Mouse (Mus musculus): ENCODE results near the gene Ubash3a.
A peak's percentile ranks its signal among the peaks of the same experiment; 100 is the strongest.

Ubash3a gene

DNA sequence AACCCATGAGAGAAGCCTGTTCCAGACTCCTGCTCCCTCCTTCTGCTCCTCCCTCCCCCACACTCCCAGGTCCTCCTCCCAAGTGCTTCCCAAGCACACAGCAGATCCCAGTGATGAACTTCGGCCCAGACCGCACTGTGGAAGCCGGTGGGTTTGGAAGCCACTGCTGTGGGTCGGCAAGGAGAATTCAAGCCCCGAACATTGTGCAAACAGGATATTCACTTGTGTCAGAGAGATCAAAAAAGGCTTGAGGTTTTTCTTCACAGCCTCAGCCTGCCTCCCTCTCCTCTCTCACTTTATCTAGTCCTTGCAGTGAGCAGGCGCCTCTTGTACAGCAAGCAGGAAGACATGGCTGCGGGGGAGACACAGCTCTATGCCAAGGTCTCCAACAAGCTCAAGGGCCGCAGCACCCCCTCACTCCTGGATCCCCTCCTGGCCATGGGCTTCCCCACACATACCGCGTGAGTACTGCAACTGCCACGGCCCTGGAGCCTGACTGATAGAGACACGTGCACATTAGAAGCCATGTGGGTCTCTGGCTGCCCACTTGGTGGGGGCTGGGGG, at the start of gene Ubash3a:
TSS of gene Ubash3a (plus strand) at position 103 of the 564 bp plus-strand sequence.
- no peak for DNase-seq

DNA sequence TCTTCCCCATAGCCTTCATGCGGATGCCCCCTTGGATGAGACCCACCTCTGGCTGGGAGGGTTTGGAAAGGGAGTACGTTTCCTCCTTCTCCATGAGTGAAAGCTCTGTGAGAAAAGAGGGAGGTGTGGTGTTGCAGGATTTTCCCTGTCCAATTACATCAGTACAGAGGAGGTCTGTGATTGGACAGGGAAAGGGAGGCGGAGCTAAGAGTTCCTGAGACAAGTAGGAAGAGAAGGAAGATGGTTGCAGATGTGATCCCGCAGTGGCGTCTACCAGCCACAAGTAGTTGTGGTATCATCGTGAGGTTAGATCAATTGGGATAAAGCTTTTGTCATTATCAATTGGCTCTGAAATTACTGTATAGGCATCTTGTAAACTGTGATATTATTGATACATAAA, 49.8 kb upstream of the Ubash3a start:
- no peak for DNase-seq

DNA sequence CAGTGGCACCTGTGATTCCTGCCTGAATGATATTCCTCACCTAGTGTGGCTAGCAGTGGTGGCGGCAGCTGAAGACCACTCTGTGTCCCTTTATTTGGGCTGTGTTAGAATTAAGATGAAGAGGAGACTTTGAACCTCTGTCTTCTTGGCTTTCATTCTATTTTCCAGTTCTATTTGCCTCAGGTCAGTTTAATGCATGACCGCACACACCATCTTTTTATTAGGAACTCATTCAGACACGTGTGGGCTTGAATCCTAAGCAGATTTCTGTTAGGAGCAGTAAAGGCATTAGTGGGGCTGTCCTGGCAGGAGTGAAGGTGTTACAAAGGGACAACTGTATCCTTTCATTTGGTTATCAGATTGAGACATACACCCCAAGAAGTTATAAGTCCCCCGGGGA, 47.4 kb upstream of the Ubash3a start:
- peak; percentile 35 to 46 for DNase-seq

DNA sequence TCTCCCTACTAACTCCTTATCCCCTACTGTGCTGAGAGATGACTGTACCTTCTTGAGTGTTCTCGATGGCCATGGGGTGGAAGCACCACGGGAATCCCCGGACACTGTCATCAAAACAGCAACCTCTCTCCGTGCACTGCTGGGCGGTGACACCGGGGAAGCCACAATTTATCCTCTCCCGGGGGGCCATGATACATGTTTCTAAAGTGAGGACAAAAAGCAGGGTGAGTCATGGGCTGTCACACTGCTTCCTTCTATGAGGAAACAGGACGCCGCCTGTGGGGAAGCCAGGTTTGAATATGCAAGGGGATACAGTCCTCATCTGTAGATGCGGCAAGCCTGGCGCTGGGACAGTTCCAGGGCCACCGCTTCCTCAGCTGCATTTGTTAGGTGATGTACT, 45.1 kb upstream of the Ubash3a start:
- peak; percentile 18 to 27 for DNase-seq

DNA sequence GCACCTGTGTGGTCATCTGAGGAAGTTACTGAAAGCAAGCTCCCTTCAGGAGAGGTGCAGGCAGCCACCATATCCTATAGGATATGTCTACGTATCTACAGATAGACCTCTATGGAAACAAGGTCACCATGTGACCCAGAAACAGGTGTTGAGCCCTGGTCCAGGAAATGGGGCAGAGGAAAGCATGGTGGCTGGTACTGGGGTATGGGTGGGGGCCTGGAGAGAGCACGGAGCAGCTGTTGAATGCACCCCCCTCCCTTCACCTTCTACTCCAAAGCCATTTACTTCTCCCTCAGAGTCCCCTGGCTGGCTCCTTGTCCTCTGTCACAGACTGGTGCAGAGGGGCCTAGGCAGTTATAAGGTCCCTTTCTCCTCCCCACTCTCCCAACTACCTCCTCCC, 43.9 kb upstream of the Ubash3a start:
- DNase-seq: no peak

DNA sequence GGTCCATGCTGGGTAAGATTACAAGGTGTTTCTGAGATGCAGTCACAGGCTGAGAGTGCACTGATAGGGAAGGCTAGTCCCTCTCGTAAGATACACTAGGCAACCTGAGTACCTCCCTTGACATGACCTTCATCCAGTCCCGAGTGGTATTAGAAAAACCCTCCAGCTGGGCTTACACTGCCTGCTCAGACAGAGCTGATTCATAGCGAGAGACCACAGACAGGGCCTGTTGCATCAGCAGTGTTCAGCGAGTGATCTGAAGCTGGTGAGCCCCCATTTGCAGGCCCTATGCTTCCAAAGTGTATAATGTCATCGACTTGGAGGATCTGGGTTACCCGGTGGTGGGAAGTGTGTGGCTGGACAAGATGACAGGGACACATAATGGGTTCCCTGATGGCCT, 42.5 kb upstream of the Ubash3a start, which contains the start of gene Tff1:
TSS of gene Tff1 (minus strand) at position 151 of the 400 bp plus-strand sequence.
- DNase-seq: no peak

DNA sequence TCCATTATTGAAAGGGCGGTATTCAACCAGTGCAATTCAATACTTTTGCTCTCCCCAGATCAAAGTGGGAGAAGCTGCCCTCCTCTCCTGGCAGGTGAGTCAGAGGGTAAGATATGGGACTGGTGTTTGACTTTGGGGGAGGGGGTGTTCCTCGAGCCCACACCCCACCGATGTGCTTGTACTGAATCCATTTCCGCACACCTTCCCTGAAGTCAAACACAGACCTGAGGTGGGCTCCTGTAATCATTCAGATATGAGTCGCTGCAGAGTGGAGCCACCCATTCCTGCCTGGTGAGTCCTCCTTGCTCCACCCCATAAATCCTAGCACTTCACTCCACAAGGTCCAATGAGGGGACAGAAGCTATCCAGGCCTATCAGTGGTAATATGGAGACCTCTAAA, 37.9 kb upstream of the Ubash3a start:
- DNase-seq: no peak

DNA sequence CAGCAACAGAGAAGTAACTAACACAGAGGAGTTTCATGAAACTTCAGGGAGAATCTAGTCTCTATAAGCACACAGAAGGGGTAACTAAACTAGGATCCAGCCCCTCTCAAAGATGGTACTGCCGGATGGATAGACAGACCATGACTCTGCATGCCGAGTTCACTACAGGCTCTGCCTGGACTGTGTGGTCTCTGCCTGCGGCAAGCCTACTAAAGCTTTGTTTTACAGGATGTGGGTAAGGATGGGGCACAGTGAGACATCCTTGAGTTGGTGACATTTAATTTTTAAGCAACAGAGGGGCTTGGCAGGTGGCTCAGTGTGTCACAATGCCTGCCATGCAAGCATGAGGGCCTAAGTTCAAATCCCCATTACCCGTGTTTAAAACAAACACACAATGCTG, 31.4 kb upstream of the Ubash3a start:
- no peak for DNase-seq

DNA sequence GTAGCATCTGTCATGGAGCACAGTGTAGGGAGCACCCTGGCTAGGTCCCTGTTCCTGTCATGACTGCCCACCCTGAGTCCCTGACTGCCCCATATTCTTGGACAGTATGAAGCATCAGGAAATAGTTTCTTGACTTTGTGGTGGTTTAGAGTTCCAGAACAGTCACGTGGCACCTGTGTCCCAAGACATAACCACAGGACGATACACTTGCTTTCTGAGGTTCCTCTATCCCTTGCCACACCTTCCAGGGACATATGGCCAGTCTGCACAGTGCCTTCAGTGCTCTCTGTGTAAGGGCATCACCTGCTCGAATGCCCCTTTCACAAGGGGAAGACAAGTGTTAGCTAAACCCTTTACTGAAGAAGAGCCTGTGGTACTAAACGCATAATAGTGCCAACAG, 26.2 kb upstream of the Ubash3a start:
- no peak for DNase-seq

DNA sequence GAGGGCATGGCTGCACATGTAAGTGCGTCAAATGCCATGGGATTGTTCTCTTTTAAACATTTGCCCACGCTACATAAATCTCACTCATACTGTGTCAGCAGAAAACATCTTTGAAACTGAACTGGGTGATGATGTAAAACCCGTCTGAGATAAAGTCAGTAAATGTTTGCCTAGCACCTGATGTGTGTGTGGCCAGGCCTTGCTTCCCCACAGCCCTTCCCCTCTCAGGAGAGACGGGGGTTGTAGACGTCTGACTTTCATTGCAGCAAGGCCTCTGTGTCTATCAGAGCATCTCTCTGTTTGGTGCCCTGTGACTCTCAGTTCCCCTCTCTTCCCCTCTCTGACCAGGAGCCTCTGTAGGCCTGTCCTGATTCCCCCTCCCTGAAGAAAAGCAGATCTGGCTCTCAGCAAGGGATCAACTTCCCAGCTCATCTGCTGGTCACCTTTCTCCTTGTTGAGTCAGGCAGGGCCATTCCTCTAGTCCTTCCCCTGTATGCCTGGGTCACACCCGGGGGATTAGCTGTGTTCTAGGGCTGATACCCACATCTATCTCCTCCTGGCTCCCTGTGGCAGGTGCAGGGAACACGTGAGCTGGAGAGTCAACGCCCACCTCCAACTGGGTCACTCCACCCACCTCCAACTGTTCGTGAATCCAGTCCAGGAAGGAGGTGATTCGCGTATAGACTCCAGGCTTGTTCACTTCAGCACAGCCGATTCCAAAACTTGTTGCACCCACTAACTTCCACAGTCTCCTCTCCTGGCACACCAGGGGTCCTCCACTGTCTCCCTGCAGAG, 24.3 kb upstream of the Ubash3a start:
- DNase-seq: no peak

DNA sequence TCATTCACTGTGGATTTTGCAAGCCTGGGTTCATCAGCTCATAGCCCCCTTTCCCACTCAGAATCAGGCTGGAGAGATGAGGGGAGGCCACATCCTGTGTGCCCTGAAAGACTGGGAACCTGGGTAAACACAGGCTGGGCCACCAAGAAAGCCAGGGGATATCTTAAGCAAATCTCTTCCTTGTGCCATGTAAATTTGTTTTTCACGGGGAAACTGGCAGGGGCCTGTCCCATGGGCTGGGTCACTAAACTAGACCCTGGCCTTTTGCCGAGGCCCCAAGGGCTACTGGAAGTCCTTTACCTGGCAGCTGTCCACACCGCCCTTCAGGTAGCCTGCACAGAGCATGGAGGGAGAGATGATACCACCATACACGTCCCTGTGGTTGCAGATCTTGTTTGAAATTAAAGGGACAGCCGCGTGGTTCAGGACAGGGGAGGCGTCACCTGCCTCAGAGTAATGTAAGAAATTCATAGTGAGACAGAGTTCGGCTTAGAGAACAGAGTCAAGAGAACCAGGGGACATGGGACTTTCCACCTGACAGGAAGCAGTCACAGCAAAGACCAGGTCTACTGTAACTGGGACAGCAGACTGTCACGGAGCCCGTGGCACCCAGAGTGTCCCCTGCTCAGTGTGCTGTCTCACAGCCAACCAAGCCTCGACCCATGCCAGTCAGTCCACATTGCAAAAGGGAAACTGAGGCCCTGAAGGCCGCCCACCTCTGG, 23.2 kb upstream of the Ubash3a start:
- DNase-seq: peak in 1 of 2 experiments; percentile 37

DNA sequence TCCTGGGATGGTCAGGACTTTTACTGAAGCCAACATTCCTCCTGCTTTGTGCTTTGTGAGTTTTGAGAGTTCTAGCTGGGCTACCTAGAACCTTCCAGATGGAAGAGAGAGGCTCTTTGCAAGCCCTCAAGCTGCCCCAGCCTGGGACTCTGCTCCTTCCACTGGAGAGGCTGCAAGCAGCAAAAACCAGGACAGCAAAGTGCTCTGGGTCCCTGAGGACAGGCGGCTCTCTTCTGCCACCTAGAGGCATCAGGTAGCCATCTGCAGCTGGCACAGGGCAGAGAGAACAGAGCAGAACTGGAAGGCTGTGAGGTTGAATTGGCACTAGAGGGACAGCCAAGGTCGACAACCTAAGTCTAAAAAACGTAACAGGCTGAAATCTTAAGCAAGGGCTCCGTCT, 20.3 kb upstream of the Ubash3a start:
- peak; percentile 75 to 89 for DNase-seq

DNA sequence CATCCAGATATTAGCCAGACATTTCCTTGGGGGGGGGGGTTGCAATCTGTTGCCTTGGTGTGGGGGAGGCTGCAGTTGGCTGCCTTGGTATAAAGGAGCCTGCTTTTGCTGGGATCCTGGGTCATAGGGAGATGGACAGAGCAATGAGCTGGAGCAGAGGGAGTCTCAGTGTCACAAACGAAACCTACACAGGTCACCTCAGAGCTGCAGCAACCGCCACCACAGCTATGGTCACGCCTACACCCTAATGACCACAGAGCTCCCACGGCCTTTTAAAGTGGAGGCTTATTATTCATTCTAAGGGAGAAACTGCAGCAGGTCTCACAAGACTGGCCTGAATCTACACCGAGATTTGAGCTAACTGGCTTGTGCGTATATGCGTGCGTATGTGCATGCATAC, 15.8 kb upstream of the Ubash3a start:
- DNase-seq: no peak

DNA sequence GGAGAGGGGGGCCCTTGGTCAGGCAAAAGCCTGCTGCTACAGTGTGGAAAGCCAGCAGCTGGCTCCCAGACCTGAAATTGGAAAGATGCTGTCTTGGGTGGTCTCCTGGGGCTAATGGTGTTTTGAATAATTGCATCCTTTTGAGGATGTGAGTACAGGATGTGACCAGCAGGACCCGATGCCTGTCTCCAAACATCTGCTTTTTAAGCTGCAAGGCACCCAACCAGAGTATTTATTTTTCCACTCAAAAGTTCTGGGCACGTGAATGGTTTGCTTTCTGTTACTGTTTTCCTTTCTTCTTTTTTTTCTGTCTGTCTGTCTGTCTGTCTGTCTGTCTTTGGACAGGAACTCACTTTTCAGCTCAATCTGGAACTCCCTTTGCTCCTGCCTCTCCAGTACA, 15.0 kb upstream of the Ubash3a start:
- no peak for DNase-seq

DNA sequence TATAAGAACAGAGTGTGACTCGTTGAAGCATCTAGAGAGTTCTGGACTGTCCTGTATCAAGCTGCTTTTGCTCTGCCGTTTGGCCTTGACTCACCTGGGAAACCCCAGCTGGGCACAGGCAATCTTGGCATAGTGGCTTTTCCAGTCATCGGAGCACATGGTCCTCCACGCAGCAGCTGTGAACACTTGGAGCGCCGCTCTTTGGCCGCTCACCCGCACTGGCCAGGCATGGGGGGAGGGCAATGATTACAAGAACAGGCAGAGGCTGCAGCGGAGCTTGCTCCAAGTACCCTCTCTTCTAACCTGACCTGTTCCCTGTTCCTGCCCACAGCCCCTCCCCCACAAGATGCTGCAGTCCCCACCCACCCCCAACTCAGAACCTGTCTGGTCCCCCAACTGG, 14.3 kb upstream of the Ubash3a start:
- DNase-seq: no peak

DNA sequence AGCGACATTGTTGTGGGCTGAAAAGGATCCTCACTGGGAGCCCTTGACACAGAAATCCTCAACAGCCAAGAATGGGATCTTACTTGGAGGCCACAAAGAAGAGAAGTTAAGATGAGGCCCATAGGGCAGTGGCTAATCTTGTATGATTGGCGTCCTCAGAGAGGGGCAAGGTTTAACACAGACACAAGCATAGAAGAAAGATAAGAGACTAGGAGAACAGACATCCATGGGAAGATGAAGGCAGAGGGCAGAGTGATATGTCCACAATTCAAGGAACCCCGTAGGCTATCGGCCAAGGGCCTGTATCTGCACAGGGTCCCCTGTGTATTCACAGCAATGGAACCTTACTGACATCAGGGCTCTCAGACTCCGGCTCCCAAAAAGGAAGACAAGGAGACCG, 12.5 kb upstream of the Ubash3a start:
- no peak for DNase-seq

DNA sequence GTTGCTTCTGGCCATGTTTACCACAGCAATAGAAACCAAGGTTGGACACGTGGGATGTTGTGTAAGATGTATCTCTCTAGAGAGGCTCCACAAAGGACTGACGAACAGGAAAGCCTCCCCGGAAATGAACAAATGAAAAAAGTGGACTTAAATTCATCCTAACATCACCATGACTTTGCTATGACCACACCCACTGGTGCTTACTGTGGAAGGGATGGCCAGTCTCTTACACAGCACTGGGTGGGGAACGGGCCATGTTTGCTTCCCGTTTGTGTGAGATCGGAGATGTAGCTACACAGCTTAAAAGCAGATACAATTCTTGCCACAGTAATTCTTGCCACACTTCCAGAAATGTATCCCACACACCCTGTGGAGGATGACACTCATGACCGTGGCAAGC, 11.4 kb upstream of the Ubash3a start:
- DNase-seq: no peak

DNA sequence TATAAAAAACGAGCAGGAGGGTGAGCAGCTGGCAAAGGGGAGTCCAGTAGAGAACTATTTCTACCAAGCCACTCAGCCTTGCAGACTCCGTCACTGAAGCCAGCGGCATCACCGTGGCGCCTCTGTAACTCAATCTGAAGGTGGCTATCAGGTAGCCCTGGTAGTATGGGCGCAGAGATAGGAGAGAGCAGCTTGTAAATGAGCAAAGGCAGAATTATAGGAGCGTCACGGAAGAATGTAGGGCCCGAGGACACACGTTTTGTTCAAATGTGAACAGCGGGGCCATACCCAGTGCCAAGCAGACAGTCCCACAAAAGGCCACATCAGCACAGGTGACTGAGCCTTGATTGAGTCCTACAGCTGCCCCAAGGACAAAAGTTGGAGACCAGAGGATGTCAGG, 8.8 kb upstream of the Ubash3a start, which contains the start of gene Tmprss3:
TSS of gene Tmprss3 (minus strand) at position 101 of the 400 bp plus-strand sequence.
- DNase-seq: no peak

DNA sequence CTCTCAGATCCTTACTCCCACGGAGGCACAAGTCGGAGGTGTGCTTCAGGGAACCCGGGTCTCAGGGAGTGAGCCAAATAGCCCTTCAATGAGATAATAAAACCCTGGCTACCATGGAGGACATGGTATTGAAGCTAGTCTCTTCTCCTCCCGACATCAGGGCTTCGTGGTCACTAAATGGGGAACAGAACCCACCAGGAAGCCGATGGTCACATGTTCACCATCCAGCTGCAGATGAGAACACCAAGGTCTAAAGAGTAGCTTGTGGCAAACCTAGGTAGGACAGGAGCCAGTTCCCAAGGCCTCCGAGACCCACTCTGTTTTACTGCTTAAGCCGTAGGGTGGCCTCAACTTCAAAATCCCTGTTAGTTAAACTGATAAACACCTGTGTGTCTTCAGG, 981 bp downstream of the Ubash3a start:
- DNase-seq: no peak

DNA sequence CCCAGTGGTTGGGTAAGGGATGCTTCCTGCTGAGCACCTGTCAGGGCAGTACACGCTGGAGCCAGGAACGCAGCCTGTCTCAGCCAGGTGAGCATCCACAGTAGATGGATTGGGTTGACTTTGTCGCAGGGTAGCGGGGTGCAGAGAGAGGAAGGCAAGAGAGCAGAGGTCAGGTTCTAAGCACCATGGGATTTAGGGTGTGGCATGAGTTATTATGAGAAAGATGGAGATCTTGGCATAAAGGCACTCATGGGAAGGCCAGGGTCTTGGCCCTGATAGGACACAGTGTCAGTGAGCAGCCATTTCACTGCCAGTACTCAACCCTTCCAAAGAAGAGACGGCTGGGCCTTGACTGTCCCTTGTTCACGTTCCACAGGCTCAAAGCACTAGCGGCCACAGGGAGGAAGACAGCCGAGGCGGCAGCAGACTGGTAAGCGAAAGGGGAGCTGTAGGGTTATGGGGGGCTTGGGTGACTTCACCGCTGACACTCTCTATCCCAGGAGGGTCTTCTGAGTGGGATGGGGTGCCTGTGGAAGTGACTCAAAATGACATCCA, 1.8 kb downstream of the Ubash3a start:
- DNase-seq: no peak

DNA sequence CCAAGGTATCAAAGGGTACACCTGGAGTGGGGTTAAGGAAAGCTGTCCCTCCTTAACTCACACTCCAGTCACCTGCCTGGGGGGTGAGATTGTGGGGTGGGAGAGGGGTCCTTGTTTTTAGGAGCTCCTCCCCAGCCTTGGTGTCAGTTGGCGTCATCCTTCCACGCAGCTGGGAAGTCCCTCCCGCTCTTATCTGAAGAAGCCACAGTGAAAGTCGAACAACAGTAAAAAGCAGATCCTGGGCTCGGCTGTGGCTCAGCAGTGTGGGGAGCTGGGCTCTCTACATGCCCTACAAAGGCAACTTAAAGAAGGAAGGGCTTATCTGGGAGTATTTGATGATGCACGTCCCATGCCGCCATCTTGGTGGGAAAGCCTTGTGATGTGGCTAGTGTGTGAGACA, 2.6 kb downstream of the Ubash3a start:
- DNase-seq: no peak

DNA sequence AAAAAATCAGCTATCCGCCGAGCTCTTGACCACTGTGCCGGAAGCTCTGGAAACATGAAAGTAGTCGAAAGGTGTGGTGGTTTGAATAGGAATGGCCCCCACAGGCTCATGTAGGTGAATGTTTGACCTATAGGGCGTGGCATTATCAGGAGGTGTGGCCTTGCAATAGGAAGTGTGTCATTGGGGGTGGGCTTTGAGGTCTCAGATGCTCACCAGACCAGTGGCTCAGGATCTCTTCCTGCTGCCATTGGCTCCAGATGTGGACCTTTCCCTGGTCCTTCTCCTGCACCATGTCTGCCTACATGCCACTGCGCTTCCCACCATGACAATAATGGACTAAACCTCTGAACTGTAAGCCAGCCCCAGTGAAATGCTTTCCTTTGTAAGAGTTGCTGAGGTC, 4.2 kb downstream of the Ubash3a start:
- DNase-seq: no peak

Measured in kidney, postnatal 36 days (tissue).